Comparison of ENCODE assay signal across 25 mouse cellular contexts in the genomic region with DNA sequence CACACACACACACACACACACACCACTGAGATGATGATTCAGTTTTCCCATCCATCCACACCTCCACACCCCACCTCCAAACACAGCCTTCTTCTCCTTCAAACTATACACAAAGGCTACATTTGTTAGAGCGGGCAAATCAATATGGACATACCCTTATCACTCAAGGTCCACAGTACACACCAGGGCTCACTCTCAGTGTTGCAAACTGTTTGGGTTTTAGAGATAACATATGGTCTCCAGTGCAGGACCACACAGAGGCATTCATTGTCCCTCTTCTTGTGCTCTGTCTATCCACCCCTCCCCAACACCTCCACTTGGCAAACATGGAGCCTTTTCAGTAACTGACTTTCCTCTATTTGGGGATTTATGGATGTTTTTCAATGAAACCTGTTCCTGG. TPM values are rescaled to one million over a fixed set of nuclear protein-coding genes. Genes with fewer than 3 reads are reported as not detected.
A peak's percentile ranks its signal among the peaks of the same experiment; 100 is the strongest.
DNase-seq lines count a peak whose midpoint lies in the region; ATAC-seq and TF ChIP-seq lines count a peak whose summit lies in the region.
"Had no signal": no experiment of that assay in that cellular context is flagged by ENCODE, and none has a peak within 500 bp of the region (broad histone marks: within the 10 kb centered on the region; RNA-seq: fewer than 3 reads in every experiment).

No protein-coding gene starts in this region.

- H3K9me3 ChIP-seq in heart, embryonic 10.5 days: peaks cover 5% of the 10 kb centered on the region; the same call in 1 of the 2 replicates
- no peaks in the 10 kb centered on the region for H3K9me3 ChIP-seq in intestine, embryonic 16.5 days (ENCODE audit: control insufficient read depth, low read length)
- H3K9me3 ChIP-seq in liver, embryonic 14.5 days (ENCODE audit: control insufficient read depth, low read length): no peaks in the 10 kb centered on the region
- no peaks in the 10 kb centered on the region; the same call in 1 of the 2 replicates for H3K9me3 ChIP-seq in stomach, embryonic 15.5 days
- no peaks in the 10 kb centered on the region for H3K9me3 ChIP-seq in forebrain, embryonic 10.5 days
- H3K9me3 ChIP-seq: forebrain, embryonic 12.5 days; G1E; heart, embryonic 15.5 days; limb, embryonic 13.5 days had no signal

- ATAC-seq in intestine, embryonic 16.5 days: peak; percentile 87
- peak; percentile 80 for ATAC-seq in liver, embryonic 14.5 days (ENCODE audit: insufficient read depth)
- peak; percentile 85; the same call in 1 of the 2 replicates for ATAC-seq in stomach, embryonic 15.5 days (ENCODE audit: insufficient read depth, low FRiP score, low read depth)
- no peak for ATAC-seq in CD4-positive, CD25-positive, alpha-beta regulatory T cell, adult 4 months
- ATAC-seq: activated CD4-positive, CD25-positive, alpha-beta regulatory T cell, adult 4 months; hindbrain, postnatal 0 days; lung, postnatal 0 days; midbrain, embryonic 16.5 days had no signal

- H3K27me3 ChIP-seq in heart, embryonic 10.5 days (ENCODE audit: insufficient read depth, poor library complexity, severe bottlenecking): no peaks in the 10 kb centered on the region
- no peaks in the 10 kb centered on the region for H3K27me3 ChIP-seq in intestine, embryonic 16.5 days (replicated peaks; ENCODE audit: control insufficient read depth, insufficient read depth, low read length)
- no peaks in the 10 kb centered on the region for H3K27me3 ChIP-seq in liver, embryonic 14.5 days (ENCODE audit: control insufficient read depth, insufficient read depth, low read length)
- H3K27me3 ChIP-seq in stomach, embryonic 15.5 days (replicated peaks): no peaks in the 10 kb centered on the region
- no peaks in the 10 kb centered on the region for H3K27me3 ChIP-seq in forebrain, embryonic 10.5 days (ENCODE audit: poor library complexity, severe bottlenecking)
- H3K27me3 ChIP-seq: forebrain, embryonic 12.5 days; heart, embryonic 15.5 days; limb, embryonic 13.5 days had no signal

- TF ChIP-seq CTCF in liver, embryonic 14.5 days (IDR thresholded peaks at IDR 0.05; ENCODE audit: low read depth): no peak

- intact Hi-C loops in heart, postnatal 36 days (cut with DNase I): loop anchor here (2.0 kb wide), 1 partner anchor 43 kb away; no protein-coding TSS in a partner anchor

- no peaks in the 10 kb centered on the region for H3K4me1 ChIP-seq in heart, embryonic 10.5 days
- 0 out of 2 replicates have a peak, but pooled peaks cover 2% of the 10 kb centered on the region for H3K4me1 ChIP-seq in intestine, embryonic 16.5 days (ENCODE audit: control insufficient read depth, insufficient read depth, low read length)
- H3K4me1 ChIP-seq in liver, embryonic 14.5 days (replicated peaks; ENCODE audit: control insufficient read depth in 2 of 2, insufficient read depth in 2 of 2, low read length in 1 of 2): peaks cover 0 to 13% of the 10 kb centered on the region in 2 experiments; a peak in 2 of 4 replicates
- H3K4me1 ChIP-seq in stomach, embryonic 15.5 days: no peaks in the 10 kb centered on the region
- H3K4me1 ChIP-seq in forebrain, embryonic 10.5 days: peaks cover 5% of the 10 kb centered on the region
- H3K4me1 ChIP-seq: embryonic facial prominence, embryonic 10.5 days; forebrain, embryonic 12.5 days; heart, embryonic 15.5 days had no signal

- WGBS in heart, embryonic 10.5 days: 61% methylated on average over 1 of the region's 1 CpGs
- WGBS in intestine, embryonic 16.5 days: 77% methylated on average over 1 of the region's 1 CpGs
- 21% methylated on average over 1 of the region's 1 CpGs for WGBS in liver, embryonic 14.5 days (ENCODE audit: insufficient replicate concordance)
- 66% methylated on average over 1 of the region's 1 CpGs for WGBS in stomach, embryonic 15.5 days
- WGBS in forebrain, embryonic 10.5 days: 100% methylated on average over 1 of the region's 1 CpGs

- no peaks in the 10 kb centered on the region for H3K36me3 ChIP-seq in heart, embryonic 10.5 days
- no peaks in the 10 kb centered on the region for H3K36me3 ChIP-seq in intestine, embryonic 16.5 days (ENCODE audit: control insufficient read depth, insufficient read depth, low read length)
- no peaks in the 10 kb centered on the region for H3K36me3 ChIP-seq in liver, embryonic 14.5 days (replicated peaks; ENCODE audit: control insufficient read depth, insufficient read depth, low read depth)
- H3K36me3 ChIP-seq in stomach, embryonic 15.5 days: no peaks in the 10 kb centered on the region
- H3K36me3 ChIP-seq in forebrain, embryonic 10.5 days (replicated peaks): no peaks in the 10 kb centered on the region
- H3K36me3 ChIP-seq: embryonic facial prominence, embryonic 10.5 days; forebrain, embryonic 12.5 days; G1E; heart, embryonic 15.5 days; hindbrain, embryonic 10.5 days; limb, embryonic 13.5 days had no signal

- H3K4me3 ChIP-seq in heart, embryonic 10.5 days: no peak overlapping the region
- H3K4me3 ChIP-seq in intestine, embryonic 16.5 days (ENCODE audit: low read length): no peak overlapping the region
- H3K4me3 ChIP-seq in liver, embryonic 14.5 days (ENCODE audit: insufficient read depth in 1 of 2, low read depth in 2 of 2, low read length in 2 of 2): no peak overlapping the region
- H3K4me3 ChIP-seq in stomach, embryonic 15.5 days (replicated peaks): no peak overlapping the region
- H3K4me3 ChIP-seq in forebrain, embryonic 10.5 days: no peak overlapping the region
- H3K4me3 ChIP-seq: embryonic facial prominence, embryonic 10.5 days; forebrain, embryonic 12.5 days; heart, adult 2 months; heart, embryonic 15.5 days; hindbrain, embryonic 10.5 days; limb, embryonic 13.5 days had no signal

- no peak for TF ChIP-seq EP300 in liver, embryonic 14.5 days (IDR thresholded peaks at IDR 0.05; ENCODE audit: low read depth)

- DNase-seq in heart, embryonic 10.5 days (ENCODE audit: low spot score): peak; percentile 58
- no peak for DNase-seq in heart, postnatal 36 days
- DNase-seq in liver, embryonic 14.5 days (ENCODE audit: low read depth in 3 of 3, low spot score in 3 of 3): peak; percentile 11 to 34 (median 33)
- DNase-seq in forebrain, embryonic 10.5 days (ENCODE audit: extremely low spot score, low spot score): no peak
- no peak for DNase-seq in adrenal gland, postnatal 10 days
- DNase-seq: cerebellum, adult 8-10 months; gastrocnemius, postnatal 10 days; heart, adult 2 months; kidney, adult 8-10 months; kidney, postnatal 14 days; right cerebral cortex, postnatal 25 days; thymus, postnatal 25 days had no signal

- no peak overlapping the region for H3K27ac ChIP-seq in heart, embryonic 10.5 days
- H3K27ac ChIP-seq in intestine, embryonic 16.5 days (ENCODE audit: low read length): no peak overlapping the region
- H3K27ac ChIP-seq in liver, embryonic 14.5 days: no peak overlapping the region
- H3K27ac ChIP-seq in stomach, embryonic 15.5 days: no peak overlapping the region
- no peak overlapping the region for H3K27ac ChIP-seq in forebrain, embryonic 10.5 days
- H3K27ac ChIP-seq: embryonic facial prominence, embryonic 10.5 days; forebrain, embryonic 12.5 days; heart, adult 2 months; heart, embryonic 15.5 days; hindbrain, embryonic 10.5 days; hindbrain, postnatal 0 days; limb, embryonic 13.5 days had no signal

- no peak overlapping the region for H3K9ac ChIP-seq in intestine, embryonic 16.5 days (ENCODE audit: low read depth, low read length)
- H3K9ac ChIP-seq in liver, embryonic 14.5 days (replicated peaks): no peak overlapping the region
- H3K9ac ChIP-seq in stomach, embryonic 15.5 days: no peak overlapping the region
- H3K9ac ChIP-seq: forebrain, embryonic 12.5 days; heart, embryonic 15.5 days; limb, embryonic 13.5 days had no signal

- H3K4me2 ChIP-seq in intestine, embryonic 16.5 days (ENCODE audit: low read depth, low read length): no peak overlapping the region
- no peak overlapping the region for H3K4me2 ChIP-seq in liver, embryonic 14.5 days (ENCODE audit: low read depth)
- no peak overlapping the region for H3K4me2 ChIP-seq in stomach, embryonic 15.5 days
- H3K4me2 ChIP-seq: forebrain, embryonic 12.5 days; heart, embryonic 15.5 days; limb, embryonic 13.5 days had no signal

RNA-seq across cellular contexts. Expression of a gene that starts 29.7 kb away (rescaled TPM):
- 0.11 and 1.9 TPM in 2 replicates for polyA plus RNA-seq in heart, embryonic 10.5 days (2016; fragmentation: Nextera tagmentation; extraction: Ambion mirVana)
- total RNA-seq in heart, postnatal 36 days (2021): not detected
- 1.2 and 1.4 TPM in 2 replicates for polyA plus RNA-seq in intestine, embryonic 16.5 days (2015; fragmentation: Nextera tagmentation; extraction: Ambion mirVana)
- 19.3 and 22.4 TPM in 2 replicates for polyA plus RNA-seq in liver, embryonic 14.5 days (2012; rRNA removed)
- polyA plus RNA-seq in liver, embryonic 14.5 days (2014; fragmentation: Nextera tagmentation; extraction: Ambion mirVana): 26.8 and 30.3 TPM in 2 replicates
- 3.3 and 3.6 TPM in 2 replicates for polyA plus RNA-seq in stomach, embryonic 15.5 days (2015; fragmentation: Nextera tagmentation; extraction: Ambion mirVana)
- not detected in 2 replicates for polyA plus RNA-seq in forebrain, embryonic 10.5 days (2016; fragmentation: Nextera tagmentation; extraction: Ambion mirVana)
- 10 to 100 TPM; 26.4 to 55.7 TPM for total RNA-seq in adrenal gland, postnatal 10 days (2021)
- not detected for polyA plus RNA-seq in CD4-positive, CD25-positive, alpha-beta regulatory T cell, adult 4 months (2017; shearing (Covaris generic))
- total RNA-seq: hindbrain, postnatal 0 days had no signal
- polyA plus RNA-seq: embryonic facial prominence, embryonic 10.5 days; forebrain, embryonic 12.5 days; G1E; hindbrain, embryonic 10.5 days; limb, embryonic 13.5 days had no signal

Comparison
In these comparisons a context has a peak if more than half of its experiments do, and no peak if none do; other contexts are left out.
1. DNase-seq: peak in heart, embryonic 10.5 days (single experiment) and liver, embryonic 14.5 days (3 of 3); none in heart, postnatal 36 days (0 of 2), forebrain, embryonic 10.5 days (single experiment) and adrenal gland, postnatal 10 days (single experiment).